Mouse (Mus musculus) retina, embryonic 14.5 days (tissue): ENCODE measurements at regions not wholly inside any gene's neighbourhood (a gene's known extent, or its start where the extent isn't known, plus 50 kb on each side); places are given as distances from the start of the nearest gene placed in this dataset.

ENCODE experiments used
- DNase-seq: peaks from one replicate; pipeline ENCODE4 v3.0.0-alpha.2; 2015; ENCODE audit warnings: low spot score

- DNase-seq = no peak
Measured at GRCm38 (mm10) chr9:93130561-93130960, 588.5 kb downstream of the Plod2 start.

GRCm38 (mm10) chr9:93131620-93132200, 589.7 kb downstream of the Plod2 start:
- no peak for DNase-seq

GRCm38 (mm10) chr9:93136349-93136748, 594.3 kb downstream of the Plod2 start:
- DNase-seq = no peak

GRCm38 (mm10) chr9:93170071-93170470, 628.0 kb downstream of the Plod2 start:
- DNase-seq = no peak

DNA sequence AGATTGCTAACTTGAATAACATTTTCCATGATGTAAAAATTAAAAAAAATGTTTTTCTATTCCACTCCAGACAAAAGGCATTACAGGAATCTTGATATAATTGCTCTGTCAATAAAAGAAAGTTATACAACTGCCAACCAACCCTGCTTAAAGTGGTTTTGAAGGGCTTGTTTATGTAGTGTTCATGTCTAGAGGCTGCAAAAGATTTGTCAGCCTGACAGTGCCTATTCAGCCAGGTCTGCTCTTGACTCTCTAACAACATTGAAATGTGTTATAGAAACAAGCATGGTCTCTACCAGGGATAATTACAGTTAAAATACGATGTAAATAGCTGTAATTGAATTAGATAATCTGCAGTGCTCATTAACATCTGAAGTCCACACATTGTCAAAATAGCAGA, 644.6 kb downstream of the Plod2 start:
- no peak for DNase-seq

- no peak for DNase-seq
Measured at GRCm38 (mm10) chr9:93232562-93232961, 690.5 kb downstream of the Plod2 start.

DNA sequence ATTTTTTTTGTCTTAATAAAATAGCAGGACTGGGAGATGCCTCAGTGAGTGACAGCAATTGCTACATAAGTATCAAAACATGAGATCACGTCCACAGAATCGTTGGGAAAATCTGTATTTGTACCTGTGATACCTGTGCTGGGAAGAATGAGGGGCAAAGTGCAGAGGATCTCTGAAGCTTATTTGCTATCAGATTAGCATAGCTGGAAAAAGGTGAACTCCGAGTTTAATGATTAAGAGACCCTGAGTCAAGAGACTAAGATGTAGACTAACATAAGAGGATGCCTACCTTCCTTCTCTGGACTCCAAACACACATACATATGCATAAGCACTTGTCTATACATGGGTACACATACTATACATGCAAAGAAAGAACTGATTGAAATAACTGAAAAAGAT, 710.1 kb downstream of the Plod2 start:
- no peak for DNase-seq

- DNase-seq = no peak
Measured at GRCm38 (mm10) chr9:93297332-93297731, 755.3 kb downstream of the Plod2 start.

- DNase-seq = no peak
Measured at GRCm38 (mm10) chr9:93306753-93307152, 764.7 kb downstream of the Plod2 start.

- DNase-seq = no peak
Measured at GRCm38 (mm10) chr9:93328997-93329682, 787.1 kb downstream of the Plod2 start.
